Mouse (Mus musculus) hindbrain, embryonic 13.5 days (tissue): Measurements from ENCODE around the gene Tyk2. TPM values are rescaled to one million over a fixed set of nuclear protein-coding genes. Genes with fewer than 3 reads are reported as not detected.

Experiments
- ATAC-seq: fragments of 200-750 bp; cut with Nextera tagmentation; 2 replicates; pipeline ENCODE4 v1.8.0; 2017; ENCODE audit warnings: moderate TSS enrichment; ENCODE audit not compliant: low FRiP score
- H3K27ac ChIP-seq: fragments of 300-500 bp; sonication (generic); 2 replicates; pipeline ENCODE4 v1.5.1; 2015; ENCODE audit warnings: inconsistent platforms, mild to moderate bottlenecking, moderate library complexity
- H3K27me3 ChIP-seq: fragments of 300-500 bp; sonication (generic); 2 replicates; pipeline ENCODE4 v1.6.1; 2015; ENCODE audit warnings: mild to moderate bottlenecking, inconsistent platforms
- H3K36me3 ChIP-seq: fragments of 300-500 bp; sonication (generic); 2 replicates; pipeline ENCODE4 v1.6.1; 2015; ENCODE audit warnings: mild to moderate bottlenecking, inconsistent platforms
- H3K4me1 ChIP-seq: fragments of 300-500 bp; sonication (generic); replicated peaks from 2 replicates; pipeline ENCODE4 v1.6.1; 2015; ENCODE audit warnings: inconsistent platforms
- H3K4me2 ChIP-seq: fragments of 300-500 bp; sonication (generic); 2 replicates; pipeline ENCODE4 v1.6.1; 2015; ENCODE audit warnings: inconsistent platforms, mild to moderate bottlenecking, moderate library complexity
- H3K4me3 ChIP-seq: fragments of 300-500 bp; sonication (generic); 2 replicates; pipeline ENCODE4 v1.5.1; 2015; ENCODE audit warnings: mild to moderate bottlenecking, inconsistent platforms
- H3K9ac ChIP-seq: fragments of 300-500 bp; sonication (generic); 2 replicates; pipeline ENCODE4 v1.6.1; 2015; ENCODE audit warnings: mild to moderate bottlenecking, inconsistent platforms
- H3K9me3 ChIP-seq: fragments of 300-500 bp; sonication (generic); 2 replicates; pipeline ENCODE4 v1.6.1; 2016; ENCODE audit warnings: inconsistent platforms
- WGBS: fragments of 180-500 bp; shearing (Covaris S2); methylation state at CpG from one replicate; pipeline ENCODE4 v1.1.7; 2015; 5-methylcytosine and 5-hydroxymethylcytosine counted together
- polyA plus RNA-seq: library from polyadenylated mRNA; unstranded; fragments of >200 nt; fragmentation: Nextera tagmentation; extraction: Ambion mirVana; gene quantifications from 2 replicates; pipeline ENCODE4 v1.2.1, GENCODE M21; 2015

The Tyk2 gene
- polyA plus RNA-seq, 1 experiment from 2014 or later = 12.4 TPM

DNA sequence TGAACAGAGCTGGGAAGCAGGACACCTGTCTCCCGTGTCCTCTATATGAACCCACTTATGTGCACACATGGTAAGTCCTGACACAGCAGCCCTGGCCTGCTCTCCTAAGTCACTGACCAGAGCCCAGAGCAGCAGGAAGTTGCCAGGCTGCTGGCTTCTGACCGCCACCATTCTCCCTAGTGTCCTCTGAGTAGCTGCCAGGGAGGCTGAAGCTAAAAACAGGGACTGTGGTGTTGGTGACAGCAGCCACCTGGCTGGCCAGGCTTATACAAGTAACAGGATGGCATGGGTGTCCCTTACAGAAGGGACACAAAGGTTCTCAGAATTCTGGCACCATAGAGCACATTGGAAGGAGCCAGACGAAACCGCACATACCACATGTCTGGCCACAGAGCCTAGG is 14.4 kb upstream of the Tyk2 start:
- H3K9me3 ChIP-seq = no peaks in the 10 kb centered on the region
- no peak overlapping the region for H3K27ac ChIP-seq
- no peak overlapping the region for H3K4me2 ChIP-seq
- no peak for ATAC-seq
- 87% methylated on average over 4 of the region's 4 CpGs for WGBS
- peak overlapping the region; percentile 43; the same call in 1 of the 2 replicates for H3K9ac ChIP-seq
- H3K4me1 ChIP-seq = peaks cover 43% of the 10 kb centered on the region
- H3K27me3 ChIP-seq = no peaks in the 10 kb centered on the region
- no peak overlapping the region for H3K4me3 ChIP-seq
- peaks cover 62% of the 10 kb centered on the region for H3K36me3 ChIP-seq

- Histone ChIP-seq H3K27ac (no peak overlapping the region), H3K4me2 (no peak overlapping the region), H3K27me3 (no peaks in the 10 kb centered on the region), H3K4me1 (peaks cover 39% of the 10 kb centered on the region), H3K9ac (no peak overlapping the region), H3K36me3 (peaks cover 73% of the 10 kb centered on the region), H3K9me3 (no peaks in the 10 kb centered on the region), H3K4me3 (no peak overlapping the region)
- 94% methylated on average over 3 of the region's 3 CpGs for WGBS
- ATAC-seq = no peak
Observed at GRCm38 (mm10) chr9:21144361-21144760, 13.3 kb upstream of the Tyk2 start.

DNA sequence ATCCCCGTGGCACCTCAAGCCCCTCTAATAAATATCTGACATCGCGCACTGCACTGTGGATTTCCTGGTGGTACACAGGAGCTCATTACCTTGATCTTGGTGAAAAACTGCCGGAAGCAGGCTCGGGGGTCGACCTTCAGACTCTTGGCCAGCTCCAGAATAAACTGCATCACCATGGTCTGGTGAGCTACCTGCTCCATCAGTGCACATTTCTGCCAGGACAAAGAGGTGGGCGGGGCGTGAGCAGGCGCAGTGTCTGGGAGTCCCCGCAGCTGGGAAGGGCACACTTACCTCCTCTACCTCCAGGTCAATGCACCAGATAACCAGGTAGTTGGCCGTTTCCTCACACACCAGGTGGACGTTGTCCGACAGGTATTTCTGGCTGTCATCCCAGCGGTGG is 10.9 kb upstream of the Tyk2 start:
- Histone ChIP-seq H3K27me3 (no peaks in the 10 kb centered on the region), H3K27ac (no peak overlapping the region), H3K36me3 (peaks cover 93% of the 10 kb centered on the region), H3K4me2 (no peak overlapping the region), H3K9ac (no peak overlapping the region), H3K4me3 (no peak overlapping the region), H3K4me1 (peaks cover 14% of the 10 kb centered on the region), H3K9me3 (no peaks in the 10 kb centered on the region)
- 96% methylated on average over 14 of the region's 14 CpGs for WGBS
- ATAC-seq = no peak

DNA sequence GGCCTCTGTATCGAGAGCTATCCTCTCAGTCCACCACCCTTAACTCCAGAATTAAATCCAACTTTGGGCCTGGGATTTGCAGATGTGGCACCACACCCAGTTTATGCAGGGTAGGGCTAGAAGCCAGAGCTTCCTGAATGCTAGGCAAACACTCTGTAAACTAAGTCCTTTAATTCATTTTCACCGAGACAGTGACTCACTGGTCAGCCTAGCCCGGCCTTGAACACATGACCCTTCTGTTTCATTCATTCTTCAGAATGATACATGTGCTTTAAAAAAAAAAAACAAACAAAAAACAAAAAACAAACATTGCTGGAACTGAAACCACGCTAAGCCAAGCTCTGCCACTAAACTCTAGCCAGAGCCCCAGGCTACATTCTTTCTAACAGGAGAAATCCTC is 7.3 kb upstream of the Tyk2 start:
- Histone ChIP-seq H3K36me3 (peaks cover 60% of the 10 kb centered on the region), H3K27me3 (no peaks in the 10 kb centered on the region), H3K4me1 (no peaks in the 10 kb centered on the region), H3K4me3 (no peak overlapping the region), H3K9ac (no peak overlapping the region), H3K27ac (no peak overlapping the region), H3K4me2 (no peak overlapping the region), H3K9me3 (no peaks in the 10 kb centered on the region)
- ATAC-seq = no peak
- 88% methylated on average over 4 of the region's 4 CpGs for WGBS

- no peaks in the 10 kb centered on the region for H3K9me3 ChIP-seq
- no peak overlapping the region for H3K4me3 ChIP-seq
- no peak overlapping the region for H3K27ac ChIP-seq
- no peaks in the 10 kb centered on the region for H3K27me3 ChIP-seq
- no peaks in the 10 kb centered on the region for H3K4me1 ChIP-seq
- H3K36me3 ChIP-seq = peaks cover 48% of the 10 kb centered on the region
- 62% methylated on average over 3 of the region's 3 CpGs for WGBS
- H3K9ac ChIP-seq = no peak overlapping the region
- H3K4me2 ChIP-seq = no peak overlapping the region
- ATAC-seq = 0 out of 2 replicates have a peak, but pooled peaks have one; percentile 21
Observed at GRCm38 (mm10) chr9:21137229-21137628, 6.2 kb upstream of the Tyk2 start.

GRCm38 (mm10) chr9:21136401-21136800 is 5.4 kb upstream of the Tyk2 start:
- Histone ChIP-seq H3K9me3 (no peaks in the 10 kb centered on the region), H3K4me3 (no peak overlapping the region), H3K9ac (no peak overlapping the region), H3K27me3 (no peaks in the 10 kb centered on the region), H3K27ac (no peak overlapping the region), H3K4me1 (no peaks in the 10 kb centered on the region), H3K4me2 (no peak overlapping the region), H3K36me3 (peaks cover 40% of the 10 kb centered on the region)
- ATAC-seq = no peak
- 81% methylated on average over 6 of the region's 6 CpGs for WGBS

DNA sequence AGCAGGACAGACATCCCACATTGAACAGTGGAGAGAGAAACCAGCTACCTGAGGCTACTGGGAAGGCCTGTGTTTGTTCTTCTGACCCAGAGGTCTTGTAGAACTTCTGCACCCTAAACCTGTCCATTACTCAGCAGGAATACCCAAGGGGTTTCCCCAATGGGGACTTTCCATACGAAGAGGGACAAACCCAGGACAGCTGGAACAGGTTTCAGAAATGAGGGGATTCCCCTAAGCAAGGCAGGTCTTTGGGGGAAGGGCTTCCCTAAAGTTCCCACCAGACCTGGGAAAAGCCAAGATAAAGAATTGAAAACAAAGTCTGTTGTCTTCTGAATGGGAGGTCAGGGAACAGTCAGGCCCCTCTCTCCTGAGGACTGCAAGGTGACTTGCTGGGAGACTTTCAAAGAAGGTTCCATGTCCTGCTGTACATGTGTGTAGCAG is 4.9 kb upstream of the Tyk2 start:
- Histone ChIP-seq H3K4me1 (no peaks in the 10 kb centered on the region), H3K36me3 (peaks cover 36% of the 10 kb centered on the region), H3K9me3 (no peaks in the 10 kb centered on the region), H3K27me3 (no peaks in the 10 kb centered on the region), H3K27ac (no peak overlapping the region), H3K4me3 (no peak overlapping the region), H3K9ac (no peak overlapping the region), H3K4me2 (no peak overlapping the region)
- ATAC-seq = no peak
- WGBS = 69% methylated on average over 1 of the region's 1 CpGs

DNA sequence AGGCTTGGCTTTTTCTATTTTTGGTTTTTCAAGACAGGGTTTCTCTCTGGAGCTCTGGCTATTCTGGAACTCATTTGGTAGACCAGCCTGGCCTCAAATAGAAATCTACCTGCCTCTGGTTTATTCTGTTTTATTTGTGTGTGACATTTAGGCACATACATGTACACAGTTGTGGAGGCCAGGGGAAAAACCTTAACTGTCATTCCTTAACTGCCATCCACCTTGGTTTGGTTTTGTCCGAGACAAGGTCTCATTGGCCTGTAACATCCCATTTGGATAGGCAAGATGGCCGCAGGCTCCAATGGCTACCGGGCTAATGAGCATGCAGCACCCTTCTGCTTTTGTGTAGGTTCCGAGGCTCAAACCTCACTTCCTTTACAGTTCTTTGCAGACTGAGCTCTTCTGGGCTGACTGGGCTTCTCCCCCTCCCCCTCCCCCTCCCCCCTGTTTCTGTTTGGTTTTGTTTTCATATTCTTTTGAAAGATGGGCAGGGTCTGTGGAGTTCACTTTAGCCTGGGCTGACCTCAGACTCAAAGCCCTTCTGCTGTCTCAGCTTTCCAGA is 4.4 kb upstream of the Tyk2 start:
- peaks cover 30% of the 10 kb centered on the region for H3K36me3 ChIP-seq
- H3K4me1 ChIP-seq = peaks cover 3% of the 10 kb centered on the region
- 83% methylated on average over 4 of the region's 4 CpGs for WGBS
- no peak for ATAC-seq
- no peak overlapping the region for H3K4me2 ChIP-seq
- no peak overlapping the region for H3K4me3 ChIP-seq
- no peaks in the 10 kb centered on the region for H3K27me3 ChIP-seq
- no peak overlapping the region for H3K9ac ChIP-seq
- H3K9me3 ChIP-seq = no peaks in the 10 kb centered on the region
- no peak overlapping the region for H3K27ac ChIP-seq

DNA sequence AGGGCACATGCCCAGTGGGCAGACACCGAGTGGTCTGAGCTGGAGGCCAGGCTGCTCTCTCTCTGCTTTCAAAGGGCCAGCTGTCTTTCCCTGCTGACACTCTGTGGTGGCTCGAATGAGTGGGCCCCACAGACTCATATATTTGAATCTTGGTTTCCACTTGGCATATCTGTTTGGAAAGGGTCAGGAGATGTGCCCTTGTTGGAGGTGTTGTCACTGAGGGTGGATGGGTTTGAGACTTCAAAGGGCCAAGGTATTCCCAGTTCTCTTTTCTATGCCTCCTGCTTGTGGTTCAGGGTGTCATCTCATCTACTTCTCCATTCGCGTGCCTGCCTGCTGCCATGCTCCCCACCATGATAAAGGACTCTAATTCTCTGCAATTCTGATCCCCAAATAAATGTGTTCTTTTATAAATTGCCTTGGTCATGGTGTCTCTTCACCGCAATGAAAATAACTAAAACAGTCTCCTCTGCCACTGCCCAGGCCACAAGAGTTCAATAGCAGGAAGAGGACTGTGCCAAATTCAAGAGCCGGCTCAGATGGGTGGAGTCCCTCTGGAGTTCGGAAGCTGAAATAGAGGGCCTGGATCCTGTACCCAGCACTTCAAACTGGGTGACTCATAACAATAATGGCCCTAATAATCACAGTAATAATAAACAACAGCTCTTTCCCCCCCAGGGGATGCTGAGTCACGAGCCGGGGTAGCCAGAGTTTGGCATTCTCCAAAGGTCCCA is 3.7 kb upstream of the Tyk2 start:
- 74% methylated on average over 9 of the region's 9 CpGs for WGBS
- H3K27me3 ChIP-seq = no peaks in the 10 kb centered on the region
- H3K9ac ChIP-seq = no peak overlapping the region
- H3K4me2 ChIP-seq = no peak overlapping the region
- H3K4me1 ChIP-seq = peaks cover 7% of the 10 kb centered on the region
- H3K36me3 ChIP-seq = peaks cover 24% of the 10 kb centered on the region
- no peak for ATAC-seq
- H3K27ac ChIP-seq = no peak overlapping the region
- H3K9me3 ChIP-seq = no peaks in the 10 kb centered on the region
- no peak overlapping the region for H3K4me3 ChIP-seq

DNA sequence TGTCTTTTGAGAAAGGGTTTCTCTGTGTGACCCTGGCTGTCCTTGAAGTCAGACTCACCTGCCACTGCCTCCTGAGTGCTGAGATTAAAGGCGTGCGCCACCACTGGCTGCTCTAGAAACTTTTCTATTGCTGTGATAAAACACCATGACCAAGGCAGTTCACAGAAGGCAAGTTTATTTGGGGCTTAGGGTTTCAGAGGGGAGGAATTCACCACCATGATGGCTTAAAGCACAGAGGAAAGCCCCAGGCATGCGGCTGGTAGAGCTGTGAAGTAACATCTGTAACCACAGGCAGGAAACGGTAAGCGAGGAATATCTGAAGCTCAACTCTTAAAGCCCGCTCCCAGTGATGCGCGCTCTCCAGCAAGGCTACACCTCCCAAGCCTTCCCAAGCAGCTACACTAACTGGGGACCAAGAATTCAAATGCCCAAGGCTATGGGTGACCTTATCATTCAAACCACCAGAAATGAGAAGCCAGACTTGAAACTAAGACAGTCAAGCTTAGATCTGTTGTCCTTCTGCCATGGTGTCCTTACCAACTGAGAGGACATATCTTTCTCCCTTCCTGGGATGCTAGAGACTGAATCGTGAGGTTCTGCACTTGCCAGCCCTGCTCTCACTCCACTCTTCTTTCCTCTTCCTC is 2.1 kb upstream of the Tyk2 start:
- Histone ChIP-seq H3K4me1 (peaks cover 7% of the 10 kb centered on the region), H3K9me3 (no peaks in the 10 kb centered on the region), H3K4me3 (no peak overlapping the region), H3K27me3 (no peaks in the 10 kb centered on the region), H3K4me2 (no peak overlapping the region), H3K27ac (no peak overlapping the region), H3K9ac (0 out of 2 replicates have a peak overlapping the region, but pooled peaks have one; percentile 29), H3K36me3 (peaks cover 12% of the 10 kb centered on the region)
- WGBS = 86% methylated on average over 9 of the region's 9 CpGs
- ATAC-seq = no peak

DNA sequence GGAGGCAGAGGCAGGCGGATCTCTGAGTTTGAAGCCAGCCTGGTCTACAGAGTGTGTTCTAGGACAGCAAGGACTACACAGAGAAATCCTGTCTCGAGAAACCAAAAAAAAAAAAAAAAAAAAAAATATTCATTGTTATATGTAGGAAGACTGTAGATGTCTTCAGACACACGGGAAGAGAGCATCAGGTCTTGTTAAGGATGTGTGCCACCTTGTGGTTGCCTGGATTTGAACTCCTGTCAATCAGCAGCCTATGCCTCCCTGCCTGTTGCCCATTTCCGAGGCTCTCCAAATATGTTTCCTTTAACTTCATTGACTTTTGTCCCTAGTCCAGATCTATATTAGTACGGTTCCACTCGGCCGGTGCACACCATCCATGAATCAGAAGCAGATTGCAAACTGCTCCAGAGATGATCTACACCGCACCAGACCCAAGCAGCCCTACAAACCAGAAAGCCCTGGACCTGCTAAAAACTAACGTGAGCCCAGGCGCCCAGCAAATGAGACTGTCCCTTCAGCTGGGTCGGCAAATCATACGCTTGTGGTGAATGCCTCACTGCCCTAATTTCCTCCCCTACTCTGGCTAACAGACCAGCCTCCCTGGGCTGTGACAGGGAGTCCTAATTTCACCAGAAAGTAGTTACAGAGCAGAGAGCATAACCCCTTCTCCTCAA is 1.2 kb upstream of the Tyk2 start:
- no peaks in the 10 kb centered on the region for H3K27me3 ChIP-seq
- 0 out of 2 replicates have a peak overlapping the region, but pooled peaks have one; percentile 29 for H3K9ac ChIP-seq
- H3K4me2 ChIP-seq = no peak overlapping the region; the same call in 1 of the 2 replicates
- no peak for ATAC-seq
- H3K4me1 ChIP-seq = peaks cover 7% of the 10 kb centered on the region
- H3K9me3 ChIP-seq = no peaks in the 10 kb centered on the region
- H3K36me3 ChIP-seq = peaks cover 12% of the 10 kb centered on the region
- no peak overlapping the region for H3K4me3 ChIP-seq
- WGBS = 87% methylated on average over 12 of the region's 12 CpGs
- H3K27ac ChIP-seq = no peak overlapping the region

DNA sequence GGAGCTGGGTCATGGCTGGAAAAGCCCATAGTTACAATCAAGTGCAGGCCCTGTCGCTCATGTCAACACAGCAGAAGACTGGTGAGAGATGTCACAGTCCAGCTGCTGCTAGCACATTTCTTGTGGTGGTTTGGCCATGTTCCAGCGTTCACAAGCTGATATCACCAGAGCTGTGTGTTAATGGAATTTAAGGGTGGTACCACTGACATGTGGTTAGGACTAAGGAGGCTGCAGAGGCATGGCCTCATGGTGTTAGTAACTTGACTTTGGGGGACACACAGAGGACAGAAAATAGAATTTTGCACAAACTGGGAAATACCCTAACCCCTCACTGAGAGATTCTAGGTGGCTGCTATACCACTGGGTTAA is 4.8 kb downstream of the Tyk2 start:
- Histone ChIP-seq H3K36me3 (peaks cover 71% of the 10 kb centered on the region), H3K4me2 (no peak overlapping the region), H3K27ac (no peak overlapping the region), H3K27me3 (no peaks in the 10 kb centered on the region), H3K4me1 (peaks cover 7% of the 10 kb centered on the region), H3K9me3 (no peaks in the 10 kb centered on the region), H3K4me3 (no peak overlapping the region), H3K9ac (no peak overlapping the region)
- no peak for ATAC-seq
- 83% methylated on average over 2 of the region's 2 CpGs for WGBS
